Mouse (Mus musculus) embryo, embryonic 10.5 days (tissue): ENCODE measurements at regions not wholly inside any gene's neighbourhood (a gene's known extent, or its start where the extent isn't known, plus 50 kb on each side); places are given as distances from the start of the nearest gene placed in this dataset.

Source experiments
- DNase-seq: peaks from one replicate; pipeline ENCODE4 v3.0.0-alpha.2; 2015; ENCODE audit warnings: low spot score

- no peak for DNase-seq
Observed at GRCm38 (mm10) chr15:5414401-5414800, 170.4 kb upstream of the Ptger4 start.

GRCm38 (mm10) chr15:5416031-5416430 is 172.0 kb upstream of the Ptger4 start:
- DNase-seq = no peak

- DNase-seq = no peak
Observed at GRCm38 (mm10) chr15:5426641-5427040, 182.7 kb upstream of the Ptger4 start.

GRCm38 (mm10) chr15:5427319-5428048 is 183.5 kb upstream of the Ptger4 start:
- DNase-seq = no peak

- DNase-seq = no peak
Observed at GRCm38 (mm10) chr15:5432018-5432417, 188.0 kb upstream of the Ptger4 start.

GRCm38 (mm10) chr15:5437020-5437419 is 193.0 kb upstream of the Ptger4 start:
- no peak for DNase-seq

GRCm38 (mm10) chr15:5446040-5446755 is 202.2 kb upstream of the Ptger4 start:
- no peak for DNase-seq

- no peak for DNase-seq
Observed at GRCm38 (mm10) chr15:5446756-5447314, 202.8 kb upstream of the Ptger4 start.

GRCm38 (mm10) chr15:5447707-5448496 is 203.9 kb upstream of the Ptger4 start:
- DNase-seq = no peak

- DNase-seq = no peak
Observed at GRCm38 (mm10) chr15:5459083-5459482, 215.1 kb upstream of the Ptger4 start.

- no peak for DNase-seq
Observed at GRCm38 (mm10) chr15:5459580-5459979, 215.6 kb upstream of the Ptger4 start.

- DNase-seq = no peak
Observed at GRCm38 (mm10) chr15:5462651-5463050, 218.7 kb upstream of the Ptger4 start.

- no peak for DNase-seq
Observed at GRCm38 (mm10) chr15:5464732-5465131, 220.7 kb upstream of the Ptger4 start.

GRCm38 (mm10) chr15:5468535-5469073 is 224.6 kb upstream of the Ptger4 start:
- DNase-seq = peak; percentile 12

- no peak for DNase-seq
Observed at GRCm38 (mm10) chr15:5475389-5475995, 231.5 kb upstream of the Ptger4 start.

GRCm38 (mm10) chr15:5493286-5493685 is 249.3 kb upstream of the Ptger4 start:
- no peak for DNase-seq

- no peak for DNase-seq
Observed at GRCm38 (mm10) chr15:5495187-5495849, 251.3 kb upstream of the Ptger4 start.

GRCm38 (mm10) chr15:5495954-5496353 is 252.0 kb upstream of the Ptger4 start:
- no peak for DNase-seq

GRCm38 (mm10) chr15:5504502-5504901 is 260.5 kb upstream of the Ptger4 start:
- DNase-seq = no peak

GRCm38 (mm10) chr15:5506848-5507544 is 263.0 kb upstream of the Ptger4 start:
- no peak for DNase-seq

- DNase-seq = no peak
Observed at GRCm38 (mm10) chr15:5507545-5507913, 263.5 kb upstream of the Ptger4 start.
